Mouse (Mus musculus) liver, embryonic 12.5 days (tissue): ENCODE data around the gene Sf3a1. TPM values are rescaled to one million over a fixed set of nuclear protein-coding genes. Genes with fewer than 3 reads are reported as not detected.
"Not testable (repeated sequence)": the region's sequence is repeated elsewhere in the genome, so short reads cannot be mapped to it uniquely, and the experiment has no call there.

Experiments used
- ATAC-seq: fragments of 200-750 bp; cut with Nextera tagmentation; 2 replicates; pipeline ENCODE4 v1.8.0; 2017; ENCODE audit warnings: moderate number of reproducible peaks, mild to moderate bottlenecking, moderate library complexity
- H3K27ac ChIP-seq: fragments of 300-500 bp; sonication (generic); 2 replicates; pipeline ENCODE4 v1.5.1; 2016; ENCODE audit warnings: mild to moderate bottlenecking
- H3K27me3 ChIP-seq: fragments of 300-500 bp; sonication (generic); replicated peaks from 2 replicates; pipeline ENCODE4 v1.6.1; 2016; ENCODE audit warnings: mild to moderate bottlenecking, moderate library complexity
- H3K36me3 ChIP-seq: fragments of 300-500 bp; sonication (generic); 2 replicates; pipeline ENCODE4 v1.6.1; 2016; ENCODE audit warnings: mild to moderate bottlenecking, moderate library complexity
- H3K4me1 ChIP-seq: fragments of 300-500 bp; sonication (generic); 2 replicates; pipeline ENCODE4 v1.6.1; 2016
- H3K4me2 ChIP-seq: fragments of 300-500 bp; sonication (generic); 2 replicates; pipeline ENCODE4 v1.6.1; 2016; ENCODE audit warnings: mild to moderate bottlenecking, moderate library complexity
- H3K4me3 ChIP-seq: fragments of 300-500 bp; sonication (generic); 2 replicates; pipeline ENCODE4 v1.5.1; 2016; ENCODE audit warnings: mild to moderate bottlenecking, moderate library complexity
- H3K9ac ChIP-seq: fragments of 300-500 bp; sonication (generic); 2 replicates; pipeline ENCODE4 v1.6.1; 2016; ENCODE audit warnings: mild to moderate bottlenecking, moderate library complexity
- H3K9me3 ChIP-seq: fragments of 300-500 bp; sonication (generic); replicated peaks from 2 replicates; pipeline ENCODE4 v1.6.1; 2016; ENCODE audit warnings: mild to moderate bottlenecking, moderate library complexity
- WGBS: fragments of 180-500 bp; shearing (Covaris S2); methylation state at CpG from one replicate; pipeline ENCODE4 v1.1.7; 2016; ENCODE audit not compliant: insufficient replicate concordance; 5-methylcytosine and 5-hydroxymethylcytosine counted together
- polyA plus RNA-seq: library from polyadenylated mRNA; unstranded; fragments of >200 nt; fragmentation: Nextera tagmentation; extraction: Ambion mirVana; gene quantifications from 2 replicates; pipeline ENCODE4 v1.2.1, GENCODE M21; 2016

Sf3a1 gene
- polyA plus RNA-seq, 1 experiment from 2014 or later, result 41.7 TPM

DNA sequence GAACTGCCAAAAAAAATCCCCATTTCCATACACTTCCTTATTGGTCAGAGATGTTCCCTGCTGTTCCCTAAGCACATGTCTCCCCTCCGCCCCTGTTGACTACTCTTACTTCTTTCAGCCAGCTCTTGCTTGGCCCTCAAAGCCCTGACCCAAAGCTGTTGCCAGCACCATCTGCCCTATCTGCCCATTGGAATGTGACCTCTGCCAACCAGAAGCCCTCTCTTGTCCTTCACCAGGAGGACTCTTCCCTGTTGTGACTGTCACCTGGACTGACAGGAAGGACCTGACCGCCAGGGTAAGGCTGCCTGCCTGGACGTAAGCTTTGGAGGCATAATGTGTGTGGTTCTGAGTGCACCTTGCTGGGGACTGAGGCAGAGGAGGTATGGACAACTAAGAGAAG lies 38.5 kb upstream of the Sf3a1 start:
- 66% methylated on average over 3 of the region's 3 CpGs for WGBS
- peaks cover 5% of the 10 kb centered on the region; the same call in 1 of the 2 replicates for H3K9me3 ChIP-seq
- H3K9ac ChIP-seq, result no peak overlapping the region
- H3K4me2 ChIP-seq, result no peak overlapping the region
- H3K4me1 ChIP-seq, result peaks cover 43% of the 10 kb centered on the region
- no peaks in the 10 kb centered on the region for H3K36me3 ChIP-seq
- no peak overlapping the region for H3K4me3 ChIP-seq
- peaks cover 43% of the 10 kb centered on the region for H3K27me3 ChIP-seq
- no peak for ATAC-seq
- H3K27ac ChIP-seq, result no peak overlapping the region

DNA sequence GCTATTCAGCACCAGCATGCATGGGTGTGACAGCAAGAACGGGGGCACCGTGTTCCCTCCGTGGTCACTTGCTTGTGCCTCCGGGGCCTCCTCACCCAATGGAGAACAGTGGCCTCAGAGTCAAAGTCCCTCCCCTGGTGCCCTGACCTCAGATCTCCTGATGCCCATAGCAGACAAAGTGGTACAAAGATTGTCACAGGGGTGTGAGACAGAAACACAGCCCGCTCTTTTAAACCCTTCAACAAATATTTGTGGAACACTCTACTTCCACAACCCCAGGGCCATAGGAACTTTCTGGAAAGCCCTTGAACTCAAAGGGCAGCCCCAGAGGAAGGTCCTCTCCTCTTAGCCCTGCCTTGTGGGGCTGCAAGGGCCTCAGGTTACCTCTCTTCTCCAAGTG lies 37.9 kb upstream of the Sf3a1 start:
- no peak overlapping the region for H3K4me2 ChIP-seq
- WGBS, result 62% methylated on average over 5 of the region's 5 CpGs
- no peak overlapping the region for H3K27ac ChIP-seq
- peaks cover 37% of the 10 kb centered on the region for H3K27me3 ChIP-seq
- no peak for ATAC-seq
- H3K4me3 ChIP-seq, result no peak overlapping the region
- H3K4me1 ChIP-seq, result peaks cover 38% of the 10 kb centered on the region
- peaks cover 11% of the 10 kb centered on the region; the same call in 1 of the 2 replicates for H3K9me3 ChIP-seq
- H3K9ac ChIP-seq, result no peak overlapping the region
- H3K36me3 ChIP-seq, result no peaks in the 10 kb centered on the region

DNA sequence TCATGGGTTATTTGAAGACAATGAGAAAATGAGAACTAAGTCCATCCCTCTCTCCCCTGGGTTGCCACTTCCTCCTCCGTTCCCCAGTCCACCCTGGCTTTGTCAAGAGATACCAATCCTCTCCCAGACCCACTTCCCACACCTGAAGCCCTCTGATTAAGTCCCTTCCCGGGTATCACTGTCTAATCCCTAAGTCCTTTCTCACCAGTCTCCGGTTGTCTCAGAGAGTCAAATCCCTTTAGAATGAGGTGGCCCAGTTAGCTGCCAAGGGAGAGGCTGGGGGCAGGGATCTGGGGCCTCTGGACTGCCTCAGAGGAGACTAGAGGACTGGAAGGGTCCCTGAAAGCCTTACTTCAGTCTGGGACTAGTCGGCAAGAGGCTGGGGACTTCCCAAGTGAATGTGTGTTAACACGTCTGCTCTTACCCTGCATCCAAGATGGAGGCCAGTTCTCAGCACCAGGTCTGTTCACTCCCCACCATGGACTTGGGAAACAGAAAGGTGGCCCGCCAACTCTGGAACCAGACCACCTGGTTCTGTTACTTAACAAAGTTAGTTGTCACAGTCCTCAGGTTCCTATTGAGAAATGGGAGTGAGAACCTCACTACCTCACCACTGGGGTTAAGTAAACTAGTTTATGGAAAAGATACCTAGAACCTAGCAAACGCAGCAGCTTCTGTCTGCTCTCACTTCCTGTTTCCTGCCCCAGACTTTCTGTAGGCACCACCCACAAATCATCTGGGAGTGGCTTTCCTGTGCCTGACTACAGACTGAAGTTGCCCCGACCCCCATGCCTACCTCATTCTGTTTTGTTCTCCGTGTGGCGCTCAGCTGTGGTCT lies 37.2 kb upstream of the Sf3a1 start, which contains the start of gene Sec14l2:
TSS of gene Sec14l2 (minus strand) at position 674 of the 838 bp plus-strand sequence.
- H3K4me1 ChIP-seq, result peaks cover 36% of the 10 kb centered on the region
- ATAC-seq, result peak; percentile 47; the same call in 1 of the 2 replicates
- H3K9ac ChIP-seq, result peak within 1 kb of the TSS; percentile 28; the same call in 1 of the 2 replicates
- H3K4me2 ChIP-seq, result peak within 1 kb of the TSS; percentile 46
- WGBS, result 40% methylated on average over 10 of the region's 10 CpGs
- H3K36me3 ChIP-seq, result no peaks in the 10 kb centered on the region
- H3K4me3 ChIP-seq, result peak within 1 kb of the TSS; percentile 14
- H3K27ac ChIP-seq, result peak within 1 kb of the TSS; percentile 41
- peaks cover 30% of the 10 kb centered on the region for H3K27me3 ChIP-seq
- peaks cover 11% of the 10 kb centered on the region; the same call in 1 of the 2 replicates for H3K9me3 ChIP-seq

DNA sequence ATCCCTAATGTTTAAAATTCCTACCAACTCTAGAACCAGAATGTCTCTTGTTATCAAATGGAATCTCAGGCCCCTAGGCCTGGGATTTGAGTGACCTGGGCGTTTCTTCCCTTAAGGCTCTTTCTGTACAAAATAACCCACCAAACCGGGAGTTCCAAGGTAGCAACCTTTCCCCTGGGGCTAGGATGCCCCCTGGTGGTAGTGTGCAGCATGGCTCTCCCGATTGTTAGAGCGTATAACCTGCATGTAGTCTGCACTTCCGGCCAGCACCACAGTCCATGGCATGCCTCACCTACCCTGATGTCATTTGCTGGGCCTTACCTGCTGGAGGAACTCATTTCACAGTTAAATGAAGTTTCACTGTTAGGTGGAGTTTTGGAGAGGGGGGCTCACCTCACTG lies 36.2 kb upstream of the Sf3a1 start:
- no peak overlapping the region for H3K4me3 ChIP-seq
- peaks cover 11% of the 10 kb centered on the region; the same call in 1 of the 2 replicates for H3K9me3 ChIP-seq
- H3K9ac ChIP-seq, result no peak overlapping the region
- WGBS, result 38% methylated on average over 5 of the region's 5 CpGs
- peak overlapping the region; percentile 46 for H3K4me2 ChIP-seq
- peak overlapping the region; percentile 41; the same call in 1 of the 2 replicates for H3K27ac ChIP-seq
- no peaks in the 10 kb centered on the region for H3K36me3 ChIP-seq
- peaks cover 33% of the 10 kb centered on the region for H3K4me1 ChIP-seq
- 0 out of 2 replicates have a peak, but pooled peaks have one; percentile 28 for ATAC-seq
- peaks cover 21% of the 10 kb centered on the region for H3K27me3 ChIP-seq

DNA sequence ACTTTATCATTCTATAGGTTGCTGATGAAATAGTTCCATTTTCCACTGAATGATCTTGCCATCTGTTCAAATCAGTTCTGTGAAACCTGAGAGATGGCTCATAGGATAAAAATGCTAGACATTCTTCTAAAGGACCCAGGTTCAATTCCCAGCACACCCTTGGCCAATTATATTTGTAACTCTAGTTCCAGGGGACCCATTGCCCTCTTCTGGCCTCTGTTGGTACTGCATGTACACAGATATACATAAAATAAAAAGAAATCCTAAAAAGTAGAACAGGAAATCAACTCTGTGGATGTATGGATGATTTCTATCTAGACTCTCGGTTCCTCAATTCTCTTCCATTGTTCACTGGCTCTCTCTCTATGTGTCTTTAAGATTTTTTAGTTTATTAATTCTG lies 33.1 kb upstream of the Sf3a1 start:
- peaks cover 11% of the 10 kb centered on the region; the same call in 1 of the 2 replicates for H3K9me3 ChIP-seq
- H3K4me2 ChIP-seq, result no peak overlapping the region
- no peak overlapping the region for H3K27ac ChIP-seq
- H3K4me1 ChIP-seq, result peaks cover 41% of the 10 kb centered on the region
- H3K9ac ChIP-seq, result no peak overlapping the region
- no peak for ATAC-seq
- no peak overlapping the region for H3K4me3 ChIP-seq
- no peaks in the 10 kb centered on the region for H3K27me3 ChIP-seq
- WGBS, result 67% methylated on average over 1 of the region's 1 CpGs
- H3K36me3 ChIP-seq, result no peaks in the 10 kb centered on the region

DNA sequence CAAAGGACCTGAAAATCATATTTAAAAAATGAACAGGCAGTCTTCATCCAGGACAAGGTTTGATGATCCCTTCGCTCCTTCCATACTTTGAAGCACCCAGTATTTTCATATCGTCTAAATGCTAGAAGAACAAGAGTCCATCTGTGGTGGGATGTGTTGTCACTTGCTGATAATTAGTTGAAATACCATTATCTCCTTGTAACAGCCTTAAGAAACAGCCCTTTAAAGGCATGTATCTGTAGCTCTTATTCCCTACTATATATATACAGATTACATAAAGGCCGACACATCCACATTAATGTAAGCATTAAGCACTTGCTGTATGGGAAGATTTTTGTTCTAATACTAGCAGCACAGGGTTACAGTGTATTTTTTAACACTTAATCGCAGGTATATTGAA lies 31.7 kb upstream of the Sf3a1 start:
- peaks cover 12% of the 10 kb centered on the region; the same call in 1 of the 2 replicates for H3K9me3 ChIP-seq
- 46% methylated on average over 4 of the region's 4 CpGs for WGBS
- peak; percentile 71 for ATAC-seq
- H3K4me3 ChIP-seq, H3K27ac ChIP-seq, H3K27me3 ChIP-seq, H3K36me3 ChIP-seq, H3K9ac ChIP-seq: not testable (repeated sequence)
- peak overlapping the region; percentile 18; the same call in 1 of the 2 replicates for H3K4me2 ChIP-seq
- peaks cover 32% of the 10 kb centered on the region for H3K4me1 ChIP-seq

DNA sequence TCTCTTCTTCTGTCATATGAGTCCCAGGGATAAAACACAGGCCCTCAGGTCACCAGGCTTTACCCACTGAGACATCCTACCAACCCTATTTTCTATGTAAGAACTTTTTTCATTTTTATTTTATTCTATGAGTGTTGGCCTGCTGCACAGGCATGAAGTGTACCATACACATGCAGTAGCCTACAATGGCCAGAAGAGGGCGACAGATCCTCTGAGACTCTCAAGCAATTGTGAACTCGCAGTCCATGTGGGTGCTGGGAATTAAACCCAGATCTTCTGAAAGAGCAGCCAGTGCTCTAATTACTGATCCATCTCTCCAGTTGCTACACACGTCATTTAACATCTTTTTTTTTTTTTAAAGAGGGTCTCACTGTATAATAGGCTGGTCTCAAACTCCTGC lies 26.7 kb upstream of the Sf3a1 start:
- no peaks in the 10 kb centered on the region for H3K27me3 ChIP-seq
- 46% methylated on average over 3 of the region's 3 CpGs for WGBS
- ATAC-seq, result no peak
- peaks cover 13% of the 10 kb centered on the region; the same call in 1 of the 2 replicates for H3K36me3 ChIP-seq
- 0 out of 2 replicates have a peak, but pooled peaks cover 6% of the 10 kb centered on the region for H3K9me3 ChIP-seq
- H3K4me3 ChIP-seq, result no peak overlapping the region
- H3K4me1 ChIP-seq, result peaks cover 33% of the 10 kb centered on the region
- H3K27ac ChIP-seq, result no peak overlapping the region
- H3K4me2 ChIP-seq, result no peak overlapping the region
- H3K9ac ChIP-seq, result no peak overlapping the region

DNA sequence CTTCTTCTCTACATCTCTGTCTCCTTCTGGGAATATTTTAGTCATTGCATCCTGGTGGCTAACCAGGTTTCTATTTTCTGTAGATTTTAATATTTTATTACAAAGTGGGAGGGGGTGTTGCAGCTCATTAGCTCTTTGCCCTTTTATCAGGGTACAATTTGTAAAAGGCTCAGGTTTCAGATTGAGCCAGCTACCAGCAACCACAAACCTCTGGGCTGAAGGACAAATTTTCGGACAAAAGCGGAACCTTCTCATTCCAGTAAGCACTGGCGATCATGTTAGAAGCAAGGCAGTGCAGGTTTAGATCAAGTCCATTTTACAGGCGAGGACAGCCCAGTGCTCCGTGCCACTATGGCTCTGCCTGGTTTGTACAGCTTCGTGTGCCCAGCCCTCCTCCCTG lies 25.8 kb upstream of the Sf3a1 start:
- peak overlapping the region; percentile 86; the same call in 1 of the 2 replicates for H3K4me3 ChIP-seq
- peaks cover 30% of the 10 kb centered on the region for H3K4me1 ChIP-seq
- 48% methylated on average over 6 of the region's 6 CpGs for WGBS
- no peak for ATAC-seq
- no peak overlapping the region for H3K9ac ChIP-seq
- H3K9me3 ChIP-seq, result 0 out of 2 replicates have a peak, but pooled peaks cover 6% of the 10 kb centered on the region
- peak overlapping the region; percentile 92 for H3K4me2 ChIP-seq
- no peak overlapping the region for H3K27ac ChIP-seq
- H3K27me3 ChIP-seq, result no peaks in the 10 kb centered on the region
- H3K36me3 ChIP-seq, result peaks cover 17% of the 10 kb centered on the region

DNA sequence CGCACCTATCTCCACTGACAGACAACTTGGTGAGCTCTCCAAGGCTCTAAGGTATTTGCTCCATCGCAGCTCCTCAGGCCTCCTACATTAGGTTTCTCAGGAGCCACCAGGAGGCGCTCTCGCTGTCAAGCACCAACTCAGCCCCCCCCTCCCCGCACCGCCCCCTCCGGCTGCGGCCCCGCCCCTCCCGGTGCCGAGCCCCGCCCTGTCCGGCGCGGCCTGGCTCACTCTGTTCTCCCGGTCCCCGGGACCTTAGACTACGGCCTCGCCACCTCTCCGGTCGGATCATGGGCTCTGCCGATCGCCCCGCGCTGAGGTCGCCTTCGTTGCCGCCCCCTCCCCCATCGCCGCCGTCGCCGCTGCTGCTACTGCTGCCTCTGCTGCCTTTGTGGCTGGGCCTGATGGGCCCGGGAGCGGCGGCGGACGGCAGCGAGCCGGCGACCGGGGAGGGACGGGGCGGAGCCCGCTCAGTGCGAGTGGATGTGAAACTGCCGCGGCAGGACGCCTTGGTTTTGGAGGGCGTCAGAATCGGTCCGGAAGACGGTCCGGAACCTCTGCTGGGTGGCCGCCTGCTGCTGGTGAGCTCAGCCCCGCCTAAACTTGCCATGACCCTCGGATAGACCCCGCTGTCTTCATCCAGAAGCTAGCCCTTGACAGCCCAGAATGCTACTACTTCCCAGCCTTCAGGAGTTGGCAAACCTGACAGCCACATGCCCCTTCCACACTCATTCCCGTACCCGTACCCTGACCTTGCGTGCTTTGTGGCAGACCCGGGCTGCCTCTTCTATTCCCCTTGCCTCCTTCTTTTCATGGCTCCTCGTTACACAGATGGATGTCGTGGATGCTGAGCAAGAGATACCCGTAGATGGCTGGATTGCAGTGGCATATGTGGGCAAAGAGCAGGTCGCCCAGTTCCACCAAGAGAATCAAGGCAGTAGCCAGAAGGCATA lies 24.9 kb upstream of the Sf3a1 start, which contains the start of gene Rnf215:
TSS of gene Rnf215 (plus strand) at position 217 of the 950 bp plus-strand sequence.
- Histone ChIP-seq H3K27me3 (no peaks in the 10 kb centered on the region), H3K27ac (peak within 1 kb of the TSS; percentile 83), H3K9me3 (0 out of 2 replicates have a peak, but pooled peaks cover 6% of the 10 kb centered on the region), H3K36me3 (peaks cover 26% of the 10 kb centered on the region), H3K4me1 (peaks cover 30% of the 10 kb centered on the region), H3K4me3 (peak within 1 kb of the TSS; percentile 86), H3K4me2 (peak within 1 kb of the TSS; percentile 92), H3K9ac (peak within 1 kb of the TSS; percentile 87)
- WGBS, result 3% methylated on average over 64 of the region's 66 CpGs
- peak; percentile 95 for ATAC-seq

DNA sequence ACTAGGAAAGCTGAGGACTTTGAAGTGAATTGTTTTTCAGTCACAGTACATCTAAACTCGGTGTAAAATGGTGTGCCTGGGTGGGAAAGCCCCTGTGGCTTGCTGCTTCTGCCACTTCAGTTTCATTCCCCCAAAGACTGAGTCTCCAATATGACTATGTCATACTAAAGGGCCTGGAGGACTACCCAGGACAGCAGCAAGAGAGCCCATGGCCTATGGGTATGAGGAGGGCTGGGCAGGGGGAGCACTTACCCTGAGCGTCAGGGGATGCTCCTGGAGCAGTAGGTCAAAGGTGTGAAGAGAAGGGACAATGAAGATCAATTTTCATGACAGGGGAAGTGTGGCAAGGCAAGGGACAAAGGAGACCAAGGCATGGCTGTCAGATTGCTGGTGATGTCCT lies 21.2 kb upstream of the Sf3a1 start:
- WGBS, result 77% methylated on average over 2 of the region's 2 CpGs
- Histone ChIP-seq H3K9ac (no peak overlapping the region), H3K27ac (no peak overlapping the region), H3K27me3 (no peaks in the 10 kb centered on the region), H3K4me1 (peaks cover 14% of the 10 kb centered on the region), H3K4me2 (no peak overlapping the region), H3K9me3 (no peaks in the 10 kb centered on the region), H3K36me3 (peaks cover 62% of the 10 kb centered on the region), H3K4me3 (no peak overlapping the region)
- ATAC-seq, result no peak

DNA sequence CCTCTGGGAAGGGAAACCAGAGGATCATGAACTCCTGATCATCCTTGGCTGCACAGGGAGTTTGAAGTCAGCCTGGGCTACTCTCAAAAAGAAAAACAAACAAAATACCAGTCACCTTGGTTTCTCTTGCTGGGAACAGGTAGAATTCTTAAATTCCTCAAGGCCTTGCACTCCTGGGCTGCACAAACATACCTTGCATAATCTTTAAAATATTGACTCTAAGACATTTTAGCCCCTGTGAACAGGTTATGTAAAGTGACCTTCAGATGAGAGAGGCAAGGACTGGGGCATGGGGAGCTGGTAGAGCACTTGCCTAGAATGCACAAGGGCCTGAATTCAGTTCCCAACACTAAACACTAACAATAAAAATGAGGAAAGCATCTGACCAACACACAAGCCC lies 18.6 kb upstream of the Sf3a1 start:
- Histone ChIP-seq H3K27me3 (no peaks in the 10 kb centered on the region), H3K27ac (no peak overlapping the region), H3K4me2 (no peak overlapping the region), H3K9me3 (no peaks in the 10 kb centered on the region), H3K9ac (no peak overlapping the region), H3K4me3 (no peak overlapping the region), H3K4me1 (peaks cover 4% of the 10 kb centered on the region; the same call in 1 of the 2 replicates), H3K36me3 (peaks cover 62% of the 10 kb centered on the region)
- no peak for ATAC-seq
